Mouse (Mus musculus) spleen, postnatal 36 days (tissue): ENCODE data around the gene Lmod3.
"Not testable (repeated sequence)": the region's sequence is repeated elsewhere in the genome, so short reads cannot be mapped to it uniquely, and the experiment has no call there.

Experiments
- DNase-seq, 2 experiments: peaks; one replicate each; pipeline ENCODE4 v3.0.0; 2022; ENCODE audit warnings: low spot score in 2 of 2, mixed read lengths in 1 of 2

Gene Lmod3

GRCm38 (mm10) chr6:97276366-97276765, 23.8 kb upstream of the Lmod3 start:
- DNase-seq: no peak

DNA sequence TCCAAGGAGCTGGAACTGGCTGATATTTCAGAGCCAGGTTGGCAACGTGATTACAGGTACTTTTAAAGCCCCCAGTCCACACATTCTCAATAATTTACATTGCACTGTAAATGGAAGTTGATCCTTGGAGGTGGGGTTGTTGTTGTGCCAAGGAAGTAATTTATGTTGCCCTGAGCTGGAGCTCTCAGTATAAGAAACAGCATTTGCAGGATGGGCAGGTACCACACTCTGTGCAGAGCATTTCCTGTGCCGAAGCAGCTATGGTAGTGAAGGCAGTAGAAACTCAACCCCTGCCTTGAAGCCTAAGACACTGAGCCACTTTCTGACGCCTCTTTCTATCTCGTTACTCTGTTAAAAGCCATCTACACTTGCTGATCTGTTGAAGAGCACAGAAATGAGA, 23.2 kb upstream of the Lmod3 start:
- no peak for DNase-seq

DNA sequence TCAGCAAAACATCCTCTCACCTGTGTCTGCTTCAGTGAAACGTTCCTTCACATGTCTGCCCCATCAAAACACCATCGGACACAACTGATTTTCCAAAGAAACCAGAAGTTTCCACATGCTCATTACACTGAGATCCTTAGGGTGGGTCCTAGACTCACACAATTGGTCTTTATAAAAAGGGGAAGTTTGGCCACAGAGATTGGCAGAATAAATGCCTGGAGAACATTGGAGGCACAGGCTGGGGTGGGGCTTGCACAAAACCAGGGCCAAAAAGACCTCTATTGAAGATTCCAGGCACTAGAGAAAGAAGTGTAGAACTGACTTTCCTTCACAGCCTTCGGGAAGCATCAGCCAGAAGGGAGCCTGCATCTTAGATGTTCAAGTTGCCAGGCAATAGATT, 21.2 kb upstream of the Lmod3 start:
- no peak for DNase-seq

GRCm38 (mm10) chr6:97273058-97273710, 20.6 kb upstream of the Lmod3 start:
- DNase-seq: no peak

DNA sequence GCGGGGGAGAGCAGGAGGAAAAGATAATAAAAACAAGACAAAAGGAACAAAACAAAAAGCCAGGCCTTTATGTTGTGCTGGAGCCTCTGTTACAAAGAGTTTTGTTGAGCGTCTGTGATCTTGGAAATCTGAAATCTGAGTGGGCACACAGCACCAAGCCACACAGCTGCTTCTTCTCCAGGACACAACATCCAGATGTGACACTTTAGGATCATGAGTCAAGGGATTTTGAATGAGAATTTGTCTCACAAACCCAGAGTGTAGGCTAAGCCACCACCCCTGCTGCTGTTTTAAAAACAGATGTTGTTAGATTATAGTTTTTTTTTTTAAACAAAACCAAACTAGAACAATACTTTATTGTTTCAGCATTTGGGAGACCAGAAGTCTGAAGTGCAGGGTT, 19.8 kb upstream of the Lmod3 start:
- no peak for DNase-seq

GRCm38 (mm10) chr6:97269596-97269995, 17.0 kb upstream of the Lmod3 start:
- DNase-seq: no peak

GRCm38 (mm10) chr6:97267132-97267531, 14.6 kb upstream of the Lmod3 start:
- DNase-seq: no peak

DNA sequence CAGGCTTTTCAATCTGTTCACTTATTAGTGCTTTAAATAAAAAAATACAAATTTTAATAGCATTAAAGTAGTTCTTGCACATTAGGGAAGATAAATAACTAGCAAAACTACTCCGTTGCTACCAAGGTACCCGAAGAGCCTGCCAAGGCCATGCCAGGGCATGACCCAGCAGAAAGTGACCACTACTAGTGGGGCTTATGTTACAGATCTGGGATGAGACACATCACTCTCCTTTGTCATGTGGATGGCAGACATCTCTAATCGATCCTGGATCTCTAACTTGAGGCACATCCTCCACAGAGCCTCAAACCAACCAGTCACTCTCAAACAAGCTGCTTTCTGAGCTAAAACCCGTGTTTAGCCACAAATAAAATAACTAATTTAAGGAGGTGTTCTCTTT, 14.1 kb upstream of the Lmod3 start:
- DNase-seq: no peak

DNA sequence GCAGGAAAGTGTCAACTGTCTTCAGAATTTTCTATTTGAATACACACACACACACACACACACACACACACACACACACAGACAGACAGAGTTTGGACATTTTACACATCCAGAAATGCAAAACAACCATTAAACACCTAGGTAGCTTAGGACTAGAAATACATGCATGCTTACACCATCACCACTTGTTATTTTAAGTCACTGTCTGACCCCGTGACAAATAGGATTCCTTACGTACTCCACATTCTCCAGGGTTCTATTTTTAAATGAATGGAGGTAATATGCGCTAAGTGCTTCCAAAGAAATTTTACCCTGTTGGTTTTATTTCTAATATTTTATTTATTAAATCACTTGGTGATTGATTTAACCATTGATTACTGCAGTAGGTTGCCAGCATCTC, 13.1 kb upstream of the Lmod3 start:
- no peak for DNase-seq

DNA sequence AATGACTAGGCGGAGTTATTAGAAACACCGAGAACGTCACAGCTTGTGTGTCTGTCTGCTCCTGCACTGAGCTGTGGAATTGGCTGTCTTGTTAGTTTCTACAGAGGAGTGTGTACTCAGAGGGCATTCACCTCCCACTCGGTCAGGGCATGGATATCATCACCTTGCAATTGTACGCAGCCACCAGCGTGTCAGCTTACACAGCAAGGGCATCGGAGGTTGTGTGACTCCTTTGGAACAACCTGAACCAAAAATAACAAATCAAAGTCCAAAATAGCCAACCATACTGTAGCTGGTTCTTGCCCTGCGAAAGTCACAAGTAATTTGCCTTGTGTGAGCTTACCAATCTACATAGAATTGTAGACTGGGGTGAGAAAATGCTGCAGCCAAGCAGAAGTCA, 12.7 kb upstream of the Lmod3 start:
- no peak for DNase-seq

- DNase-seq: not testable (repeated sequence)
Observed at GRCm38 (mm10) chr6:97263750-97264149, 11.2 kb upstream of the Lmod3 start.

DNA sequence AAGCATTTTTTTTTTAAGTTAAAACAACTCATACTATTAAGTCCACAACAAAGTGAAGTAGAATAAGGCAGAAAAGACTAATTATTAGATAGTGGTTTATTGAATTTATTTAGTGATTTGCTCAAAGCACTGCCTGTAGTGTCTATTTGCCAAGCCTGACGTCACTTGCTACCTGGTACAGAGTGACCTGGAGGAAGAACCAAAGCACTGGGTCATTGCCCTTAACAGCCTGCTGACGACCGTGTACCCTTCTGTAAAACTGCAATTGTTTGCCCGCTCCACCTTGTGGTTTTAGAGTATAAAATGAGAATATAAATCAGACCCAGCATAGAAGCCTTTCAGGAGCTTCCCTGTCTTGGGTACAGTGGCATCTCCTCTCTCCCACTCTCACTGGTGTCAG, 9.7 kb upstream of the Lmod3 start:
- no peak for DNase-seq

DNA sequence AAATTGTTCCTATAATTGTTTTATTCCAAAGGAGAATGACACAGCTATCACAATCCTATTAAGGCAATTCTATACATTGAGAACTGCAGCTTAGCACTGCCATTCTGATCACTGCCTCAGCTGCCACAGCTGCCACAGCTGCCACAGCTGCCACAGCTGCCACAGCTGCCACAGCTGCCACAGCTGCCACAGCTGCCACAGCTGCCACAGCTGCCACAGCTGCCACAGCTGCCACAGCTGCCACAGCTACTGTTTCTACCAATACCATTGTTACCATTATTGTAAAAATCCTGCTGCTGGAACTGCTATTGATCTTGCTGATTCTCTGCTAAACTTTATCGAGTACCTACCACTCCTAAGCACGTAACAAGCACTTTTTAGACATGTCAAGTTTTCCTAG, 7.4 kb upstream of the Lmod3 start:
- DNase-seq: not testable (repeated sequence)

GRCm38 (mm10) chr6:97258489-97258888, 5.9 kb upstream of the Lmod3 start:
- no peak for DNase-seq

GRCm38 (mm10) chr6:97252086-97252485, 473 bp downstream of the Lmod3 start:
- DNase-seq: no peak

DNA sequence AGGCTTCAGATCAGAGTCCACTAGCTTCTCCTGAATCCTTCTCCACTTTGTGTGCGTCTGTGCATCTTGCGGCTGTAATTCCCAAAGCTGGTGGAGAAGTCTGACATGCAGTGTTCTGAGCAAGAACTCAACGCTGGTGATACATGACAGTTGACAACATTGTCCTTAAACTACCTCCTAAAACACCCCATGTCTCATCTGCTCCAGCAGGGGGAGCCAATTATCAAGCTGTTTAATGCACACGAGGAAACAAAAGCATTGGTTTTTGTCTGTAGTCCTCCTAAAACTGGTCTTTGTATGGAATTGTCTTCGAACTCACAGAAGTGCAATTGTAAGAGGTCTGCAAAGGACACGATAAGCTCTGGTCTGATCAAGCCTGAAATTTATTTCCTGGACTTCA, 1.6 kb downstream of the Lmod3 start:
- DNase-seq: peak; percentile 31 to 50

- no peak for DNase-seq
Observed at GRCm38 (mm10) chr6:97245200-97245599, 7.4 kb downstream of the Lmod3 start.

GRCm38 (mm10) chr6:97242522-97242921, 10.0 kb downstream of the Lmod3 start:
- no peak for DNase-seq

GRCm38 (mm10) chr6:97240092-97240491, 12.5 kb downstream of the Lmod3 start:
- no peak for DNase-seq

GRCm38 (mm10) chr6:97239360-97239759, 13.2 kb downstream of the Lmod3 start:
- DNase-seq: no peak

- no peak for DNase-seq
Observed at GRCm38 (mm10) chr6:97236088-97236487, 16.5 kb downstream of the Lmod3 start.

GRCm38 (mm10) chr6:97234911-97235668, 17.5 kb downstream of the Lmod3 start:
- DNase-seq: no peak

DNA sequence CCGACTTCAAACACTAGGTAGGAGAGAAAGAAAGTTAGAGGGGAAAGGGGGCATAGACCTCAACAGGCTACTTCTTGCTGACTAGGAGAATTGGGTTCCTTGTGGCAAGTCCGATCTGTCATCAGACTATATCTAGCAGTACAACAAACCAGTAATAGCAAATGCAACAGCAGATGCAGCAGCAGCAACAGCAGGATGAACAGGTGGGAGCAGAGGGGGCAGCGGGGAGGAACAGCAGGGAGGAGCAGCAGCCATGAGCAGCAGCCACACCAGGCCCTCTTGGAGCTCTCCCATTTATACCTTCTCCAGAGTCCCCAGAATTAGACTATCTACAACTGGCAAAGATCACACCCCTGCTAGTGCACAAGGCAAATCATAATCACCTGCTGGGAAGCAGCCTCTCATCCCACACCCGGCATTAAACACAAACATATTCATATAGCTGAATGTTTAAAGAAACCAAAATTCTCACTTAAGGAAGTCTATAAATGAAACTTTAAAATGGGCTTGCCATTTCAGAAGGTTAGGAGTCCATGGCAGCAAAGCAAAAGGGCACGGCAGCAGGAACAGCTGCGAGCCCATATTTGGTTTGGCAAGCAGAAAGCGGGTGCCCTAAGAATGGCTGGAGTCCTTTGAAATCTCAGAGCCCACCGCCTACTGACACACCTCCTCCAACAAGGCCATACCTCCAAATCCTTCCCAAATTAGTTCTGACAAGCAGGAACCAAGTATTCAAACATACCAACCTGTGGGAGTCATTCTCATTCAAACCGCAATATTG, 25.3 kb downstream of the Lmod3 start:
- DNase-seq: no peak
